Mouse (Mus musculus) brown adipose tissue, adult 24 weeks (tissue): Measurements from ENCODE around the gene Srf. TPM values are rescaled to one million over a fixed set of nuclear protein-coding genes. Genes with fewer than 3 reads are reported as not detected.
"Not testable (repeated sequence)": the region's sequence is repeated elsewhere in the genome, so short reads cannot be mapped to it uniquely, and the experiment has no call there.

Experiments used
- H3K27ac ChIP-seq: fragments of 200-500 bp; replicated peaks from 2 replicates; pipeline ENCODE4 v1.5.1; 2012; ENCODE audit warnings: low read depth, mild to moderate bottlenecking, low read length
- H3K4me1 ChIP-seq: fragments of 200-500 bp; 2 replicates; pipeline ENCODE4 v1.6.1; 2012; ENCODE audit warnings: low read length, mixed read lengths; ENCODE audit not compliant: control insufficient read depth, insufficient read depth, insufficient read length
- H3K4me3 ChIP-seq: fragments of 200-500 bp; 2 replicates; pipeline ENCODE4 v1.5.1; 2012; ENCODE audit warnings: low read depth, mild to moderate bottlenecking, low read length, moderate library complexity; ENCODE audit not compliant: insufficient read depth
- polyA plus RNA-seq: library from polyadenylated mRNA; stranded (reverse); fragments of >200 nt; gene quantifications from 2 replicates; pipeline ENCODE4 v1.2.4, GENCODE M21; 2012; ENCODE audit not compliant: missing spikeins, insufficient read depth, insufficient read length

Gene Srf
- polyA plus RNA-seq, 1 experiment, result 19.1 TPM

GRCm38 (mm10) chr17:46586327-46586726, 30.4 kb upstream of the Srf start:
- H3K27ac ChIP-seq, result no peak overlapping the region
- H3K4me3 ChIP-seq, result no peak overlapping the region
- H3K4me1 ChIP-seq, result no peaks in the 10 kb centered on the region

DNA sequence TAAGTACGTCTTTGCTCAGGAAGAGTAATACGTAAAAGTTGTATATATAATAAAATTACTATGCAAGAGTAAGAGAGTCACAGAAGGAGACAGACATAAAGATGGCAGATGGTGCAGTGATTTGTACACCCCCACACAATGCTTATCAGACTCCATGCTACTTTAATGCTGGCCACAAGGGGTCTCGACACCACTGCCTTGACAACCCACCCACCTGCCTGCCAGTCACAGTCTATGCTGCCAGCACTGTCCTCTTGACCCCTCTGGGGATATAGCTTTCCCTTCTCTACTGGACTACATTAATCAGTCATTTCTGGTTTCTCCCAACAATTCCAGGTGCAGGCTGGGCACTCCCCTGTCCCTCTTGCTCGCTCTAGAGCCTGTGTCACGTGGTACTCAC, 22.7 kb upstream of the Srf start:
- H3K4me1 ChIP-seq, result no peaks in the 10 kb centered on the region
- H3K4me3 ChIP-seq, result no peak overlapping the region
- H3K27ac ChIP-seq, result no peak overlapping the region

GRCm38 (mm10) chr17:46576070-46576469, 20.1 kb upstream of the Srf start:
- no peak overlapping the region for H3K27ac ChIP-seq
- no peak overlapping the region for H3K4me3 ChIP-seq
- H3K4me1 ChIP-seq, result no peaks in the 10 kb centered on the region

GRCm38 (mm10) chr17:46574535-46574934, 18.6 kb upstream of the Srf start:
- Histone ChIP-seq H3K4me1 (0 out of 2 replicates have a peak, but pooled peaks cover 4% of the 10 kb centered on the region), H3K27ac (no peak overlapping the region), H3K4me3 (no peak overlapping the region)

GRCm38 (mm10) chr17:46571005-46571404, 15.0 kb upstream of the Srf start:
- Histone ChIP-seq H3K4me3 (no peak overlapping the region; the same call in 1 of the 2 replicates), H3K4me1 (0 out of 2 replicates have a peak, but pooled peaks cover 4% of the 10 kb centered on the region), H3K27ac (peak overlapping the region; percentile 69)

- Histone ChIP-seq H3K27ac (no peak overlapping the region), H3K4me1 (no peaks in the 10 kb centered on the region), H3K4me3 (no peak overlapping the region)
Observed at GRCm38 (mm10) chr17:46559146-46559545, 3.2 kb upstream of the Srf start.

GRCm38 (mm10) chr17:46558151-46558550, 2.2 kb upstream of the Srf start:
- H3K4me3 ChIP-seq, result no peak overlapping the region
- H3K27ac ChIP-seq, result no peak overlapping the region
- peaks cover 4% of the 10 kb centered on the region for H3K4me1 ChIP-seq

DNA sequence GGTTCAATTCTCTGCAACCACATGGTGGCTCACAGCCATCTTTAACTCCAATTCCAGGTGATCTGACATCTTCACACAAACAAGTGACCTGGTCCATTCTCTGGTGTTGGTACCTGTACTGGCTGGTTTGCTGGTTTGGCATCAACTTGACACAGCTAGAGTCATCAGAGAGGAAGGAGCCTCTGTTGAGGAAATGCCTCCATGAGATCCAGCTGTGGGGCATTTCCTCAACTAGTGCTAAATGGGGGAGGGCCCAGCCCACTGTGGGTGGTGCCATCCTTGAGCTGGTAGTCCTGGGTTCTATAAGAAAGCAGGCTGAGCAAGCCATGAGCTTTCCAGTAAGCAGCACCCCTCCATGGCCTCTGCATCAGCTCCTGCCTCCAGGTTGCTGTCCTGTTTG, 1.3 kb upstream of the Srf start:
- H3K27ac ChIP-seq, H3K4me3 ChIP-seq, H3K4me1 ChIP-seq: not testable (repeated sequence)

- Histone ChIP-seq H3K4me3 (peak overlapping the region; percentile 76), H3K4me1 (peaks cover 4% of the 10 kb centered on the region), H3K27ac (peak overlapping the region; percentile 88)
Observed at GRCm38 (mm10) chr17:46556584-46556945, 590 bp upstream of the Srf start.

DNA sequence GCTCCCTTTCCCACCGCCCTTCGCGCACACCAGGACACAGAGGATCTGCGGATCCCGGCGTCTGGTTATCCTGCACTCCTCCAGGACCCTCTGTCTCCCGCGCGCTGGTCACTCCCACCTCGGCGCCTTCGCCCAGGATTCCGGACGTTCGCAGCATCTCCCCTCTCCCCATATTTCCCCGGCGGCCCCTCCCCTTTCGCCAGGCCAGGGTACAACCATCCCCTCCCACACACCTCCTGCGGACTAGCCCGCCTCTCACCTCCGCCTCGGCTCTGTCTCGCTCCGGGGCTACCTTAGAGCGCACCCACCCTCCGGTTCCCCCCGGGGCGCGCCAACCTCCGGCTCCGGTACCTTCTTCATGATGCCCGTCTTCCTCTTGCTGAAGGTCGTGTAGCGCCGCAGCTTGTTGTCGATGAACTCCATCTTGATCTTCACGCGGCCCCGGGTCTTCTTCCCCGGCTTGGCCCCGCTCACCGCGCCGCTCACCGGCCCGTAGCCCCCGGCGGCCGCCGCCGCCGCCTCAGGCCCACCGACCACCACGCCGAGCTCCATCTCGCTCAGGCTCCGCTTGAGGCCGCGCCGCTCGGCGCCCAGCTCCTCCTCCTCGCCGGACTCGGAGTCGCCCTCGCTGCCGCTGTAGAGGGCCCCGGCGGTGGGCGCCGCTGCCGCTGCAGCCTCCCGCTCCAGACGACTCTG, 850 bp downstream of the Srf start:
- H3K4me3 ChIP-seq, result peak overlapping the region; percentile 93
- peak overlapping the region; percentile 86 for H3K27ac ChIP-seq
- peaks cover 4% of the 10 kb centered on the region for H3K4me1 ChIP-seq

DNA sequence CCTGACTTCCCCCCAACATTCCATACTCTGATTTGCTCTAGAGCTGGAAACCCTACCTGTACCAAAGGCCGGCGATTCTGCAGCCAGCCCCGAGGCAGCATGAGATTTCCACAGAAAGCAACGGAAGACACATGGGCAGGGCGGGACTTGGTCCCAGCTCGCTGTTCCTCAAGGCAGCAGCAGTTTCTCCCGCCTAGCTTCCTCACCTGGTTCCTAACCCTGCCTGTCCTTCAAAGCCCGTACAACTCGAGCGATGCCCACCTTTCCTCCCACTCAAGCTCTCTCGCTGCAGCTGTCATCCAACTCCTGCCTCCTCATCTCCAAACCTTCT, 1.4 kb downstream of the Srf start:
- Histone ChIP-seq H3K4me3 (peak overlapping the region; percentile 93), H3K4me1 (peaks cover 4% of the 10 kb centered on the region), H3K27ac (peak overlapping the region; percentile 28)

- Histone ChIP-seq H3K27ac (no peak overlapping the region), H3K4me1 (peaks cover 4% of the 10 kb centered on the region), H3K4me3 (peak overlapping the region; percentile 93)
Observed at GRCm38 (mm10) chr17:46553926-46554325, 2.0 kb downstream of the Srf start.

GRCm38 (mm10) chr17:46553469-46553868, 2.5 kb downstream of the Srf start:
- peak overlapping the region; percentile 89 for H3K27ac ChIP-seq
- H3K4me1 ChIP-seq, result peaks cover 4% of the 10 kb centered on the region
- peak overlapping the region; percentile 93 for H3K4me3 ChIP-seq

DNA sequence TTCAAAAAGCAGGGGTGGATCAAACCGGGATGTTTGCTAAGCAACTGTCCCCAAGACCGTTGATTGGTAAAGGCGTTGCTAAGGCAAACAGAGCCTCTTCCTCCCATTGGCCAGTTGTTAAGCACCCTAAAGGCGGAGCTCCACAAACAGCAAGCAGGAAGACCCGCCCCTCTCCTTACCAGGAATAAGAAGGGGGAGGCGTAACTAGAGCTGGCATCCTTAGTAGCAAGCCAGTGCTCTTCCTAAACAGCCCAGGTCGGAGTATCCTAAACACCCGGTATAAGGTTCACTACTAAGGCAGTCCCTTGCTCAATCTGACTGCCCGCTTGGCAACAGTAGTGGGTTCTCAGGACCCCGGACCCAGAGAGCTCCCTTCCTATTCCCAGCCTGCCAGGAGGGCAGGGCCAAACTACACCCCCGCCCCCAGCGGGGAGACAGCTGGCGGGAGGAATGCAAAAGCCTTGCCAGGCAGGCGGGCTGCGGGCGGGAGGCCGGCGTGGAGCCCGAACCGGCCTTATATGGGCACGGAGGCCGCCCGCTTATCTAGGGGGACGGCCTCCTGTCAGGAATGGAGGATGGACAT, 3.0 kb downstream of the Srf start:
- Histone ChIP-seq H3K4me3 (peak overlapping the region; percentile 93), H3K4me1 (peaks cover 4% of the 10 kb centered on the region), H3K27ac (peak overlapping the region; percentile 89)

GRCm38 (mm10) chr17:46552151-46552550, 3.8 kb downstream of the Srf start:
- Histone ChIP-seq H3K4me1 (peaks cover 4% of the 10 kb centered on the region), H3K27ac (no peak overlapping the region), H3K4me3 (no peak overlapping the region)

DNA sequence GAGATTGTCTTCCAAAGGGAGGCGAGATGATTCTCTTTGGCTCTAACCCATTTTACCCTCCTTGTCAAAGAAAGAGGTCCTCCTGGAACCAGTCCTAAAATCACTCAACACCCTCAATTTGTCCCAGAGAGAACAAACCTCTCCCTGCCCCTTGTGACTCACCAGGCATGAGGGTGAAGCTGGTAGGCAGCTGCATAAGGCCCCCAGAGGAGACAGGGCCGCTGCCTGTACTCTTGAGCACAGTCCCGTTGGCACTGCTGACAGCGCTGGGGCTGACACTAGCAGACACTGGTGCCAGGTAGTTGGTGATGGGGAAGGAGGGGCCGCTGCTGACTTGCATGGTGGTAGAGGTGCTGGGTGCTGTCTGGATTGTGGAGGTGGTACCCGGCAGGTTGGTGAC, 4.6 kb downstream of the Srf start:
- Histone ChIP-seq H3K27ac (no peak overlapping the region), H3K4me1 (peaks cover 4% of the 10 kb centered on the region), H3K4me3 (no peak overlapping the region)
